Mouse (Mus musculus) hindbrain, embryonic 12.5 days (tissue): ENCODE measurements around the gene Fam178b. TPM values are rescaled to one million over a fixed set of nuclear protein-coding genes. Genes with fewer than 3 reads are reported as not detected.

ENCODE experiments used
- ATAC-seq: fragments of 200-750 bp; cut with Nextera tagmentation; 2 replicates; pipeline ENCODE4 v1.8.0; 2017; ENCODE audit warnings: moderate TSS enrichment; ENCODE audit not compliant: low FRiP score
- H3K27ac ChIP-seq: fragments of 300-500 bp; sonication (generic); 2 replicates; pipeline ENCODE4 v1.5.1; 2016; ENCODE audit warnings: mild to moderate bottlenecking
- H3K27me3 ChIP-seq: fragments of 300-500 bp; sonication (generic); 2 replicates; pipeline ENCODE4 v1.6.1; 2016; ENCODE audit warnings: mild to moderate bottlenecking
- H3K36me3 ChIP-seq: fragments of 300-500 bp; sonication (generic); 2 replicates; pipeline ENCODE4 v1.6.1; 2016; ENCODE audit warnings: mild to moderate bottlenecking
- H3K4me1 ChIP-seq: fragments of 300-500 bp; sonication (generic); 2 replicates; pipeline ENCODE4 v1.6.1; 2016
- H3K4me2 ChIP-seq: fragments of 300-500 bp; sonication (generic); replicated peaks from 2 replicates; pipeline ENCODE4 v1.6.1; 2016; ENCODE audit warnings: mild to moderate bottlenecking
- H3K4me3 ChIP-seq: fragments of 300-500 bp; sonication (generic); 2 replicates; pipeline ENCODE4 v1.5.1; 2016; ENCODE audit warnings: mild to moderate bottlenecking
- H3K9ac ChIP-seq: fragments of 300-500 bp; sonication (generic); 2 replicates; pipeline ENCODE4 v1.6.1; 2016; ENCODE audit warnings: mild to moderate bottlenecking, moderate library complexity
- H3K9me3 ChIP-seq: fragments of 300-500 bp; sonication (generic); replicated peaks from 2 replicates; pipeline ENCODE4 v1.6.1; 2016; ENCODE audit warnings: mild to moderate bottlenecking
- WGBS: fragments of 180-500 bp; shearing (Covaris S2); methylation state at CpG from one replicate; pipeline ENCODE4 v1.1.7; 2016; 5-methylcytosine and 5-hydroxymethylcytosine counted together
- polyA plus RNA-seq: library from polyadenylated mRNA; unstranded; fragments of >200 nt; fragmentation: Nextera tagmentation; extraction: Ambion mirVana; gene quantifications from 2 replicates; pipeline ENCODE4 v1.2.1, GENCODE M21; 2016

Gene Fam178b
- polyA plus RNA-seq, 1 experiment from 2014 or later, result 0.67 TPM

DNA sequence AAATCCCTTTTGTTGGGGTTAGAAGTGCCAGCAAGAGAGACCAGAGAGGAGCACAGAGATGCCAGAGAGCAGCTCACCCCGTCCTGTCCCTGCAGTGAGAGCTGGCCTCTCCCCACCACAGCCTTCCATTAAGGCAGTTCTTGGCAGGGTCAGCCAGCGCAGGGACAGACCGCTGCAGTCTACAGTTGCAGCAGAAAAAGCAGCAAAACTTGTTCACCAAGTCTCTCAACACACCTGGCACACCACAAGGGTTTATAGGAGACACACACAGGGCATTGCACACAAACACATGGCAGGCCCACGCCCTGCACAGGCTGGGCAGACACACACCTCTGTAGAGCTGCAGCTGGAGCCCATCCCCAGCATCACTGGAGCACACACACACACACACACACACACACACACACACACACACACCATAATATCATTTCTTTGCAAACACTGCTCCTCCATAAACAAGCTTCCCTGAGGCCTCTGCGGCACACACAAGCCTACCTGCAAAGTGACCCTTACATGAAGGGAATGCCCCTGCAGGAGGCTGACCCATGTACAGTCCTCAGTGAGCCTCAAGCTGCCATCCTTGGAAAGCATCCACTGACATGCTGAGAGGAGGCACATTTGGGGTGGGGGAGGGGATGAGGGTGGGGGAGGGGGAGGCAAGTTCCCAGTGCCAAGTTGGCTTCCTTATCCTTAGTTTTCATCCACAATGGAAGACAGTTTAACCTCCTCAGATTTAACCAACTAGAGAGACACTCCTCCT is 108.6 kb downstream of the Fam178b start:
- Histone ChIP-seq H3K9ac (no peak overlapping the region), H3K36me3 (no peaks in the 10 kb centered on the region), H3K4me2 (no peak overlapping the region), H3K27ac (no peak overlapping the region), H3K4me3 (no peak overlapping the region), H3K4me1 (peaks cover 15% of the 10 kb centered on the region), H3K27me3 (peaks cover 13% of the 10 kb centered on the region), H3K9me3 (no peaks in the 10 kb centered on the region)
- no peak for ATAC-seq
- 77% methylated on average over 5 of the region's 5 CpGs for WGBS

DNA sequence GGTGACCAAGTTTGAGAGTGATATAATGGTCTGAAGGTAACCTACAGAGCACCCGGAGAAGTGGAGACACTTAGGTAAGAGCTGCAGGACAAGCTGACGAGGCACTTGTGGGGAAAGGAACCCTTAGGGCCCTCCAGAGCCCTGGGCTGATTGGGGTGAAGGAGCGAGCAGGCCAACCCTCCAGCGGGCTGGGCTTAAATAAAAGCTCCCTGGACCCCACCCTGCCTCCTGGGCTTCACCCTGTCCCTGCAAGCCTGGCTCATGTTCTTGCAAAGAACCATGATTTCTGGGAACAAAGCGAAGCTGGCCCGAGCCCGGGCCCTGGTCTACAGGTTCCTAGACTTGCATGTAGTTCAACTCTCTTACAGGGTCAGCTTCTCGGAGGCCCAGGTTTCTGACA is 109.5 kb downstream of the Fam178b start:
- Histone ChIP-seq H3K4me2 (no peak overlapping the region), H3K27ac (no peak overlapping the region), H3K4me3 (no peak overlapping the region), H3K9me3 (no peaks in the 10 kb centered on the region), H3K36me3 (no peaks in the 10 kb centered on the region), H3K4me1 (peaks cover 15% of the 10 kb centered on the region), H3K9ac (no peak overlapping the region), H3K27me3 (peaks cover 13% of the 10 kb centered on the region)
- WGBS, result 77% methylated on average over 8 of the region's 8 CpGs
- ATAC-seq, result no peak

DNA sequence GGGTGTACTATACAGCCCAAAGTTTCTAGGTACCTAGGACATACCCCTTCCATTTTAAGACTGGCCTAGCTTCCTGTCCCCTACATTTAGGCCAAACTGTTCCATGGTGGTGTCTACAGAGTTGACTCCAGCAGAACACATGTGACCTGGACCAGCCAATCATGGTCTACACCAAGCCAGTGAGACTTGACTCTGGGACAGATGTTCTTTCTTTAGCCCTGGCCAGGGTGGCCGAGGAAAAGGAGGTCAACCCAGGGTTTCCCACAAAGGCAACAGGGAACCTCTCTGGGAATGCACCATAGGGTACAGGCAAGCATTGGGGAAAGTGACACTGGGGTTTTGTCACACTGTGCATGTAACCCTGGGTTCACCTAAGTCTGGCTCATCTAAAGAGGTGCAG is 110.3 kb downstream of the Fam178b start:
- peaks cover 15% of the 10 kb centered on the region for H3K4me1 ChIP-seq
- no peak for ATAC-seq
- no peak overlapping the region for H3K9ac ChIP-seq
- H3K27me3 ChIP-seq, result peaks cover 11% of the 10 kb centered on the region
- no peaks in the 10 kb centered on the region for H3K9me3 ChIP-seq
- WGBS, result 70% methylated on average over 1 of the region's 1 CpGs
- H3K36me3 ChIP-seq, result no peaks in the 10 kb centered on the region
- no peak overlapping the region for H3K4me3 ChIP-seq
- no peak overlapping the region for H3K4me2 ChIP-seq
- no peak overlapping the region for H3K27ac ChIP-seq

DNA sequence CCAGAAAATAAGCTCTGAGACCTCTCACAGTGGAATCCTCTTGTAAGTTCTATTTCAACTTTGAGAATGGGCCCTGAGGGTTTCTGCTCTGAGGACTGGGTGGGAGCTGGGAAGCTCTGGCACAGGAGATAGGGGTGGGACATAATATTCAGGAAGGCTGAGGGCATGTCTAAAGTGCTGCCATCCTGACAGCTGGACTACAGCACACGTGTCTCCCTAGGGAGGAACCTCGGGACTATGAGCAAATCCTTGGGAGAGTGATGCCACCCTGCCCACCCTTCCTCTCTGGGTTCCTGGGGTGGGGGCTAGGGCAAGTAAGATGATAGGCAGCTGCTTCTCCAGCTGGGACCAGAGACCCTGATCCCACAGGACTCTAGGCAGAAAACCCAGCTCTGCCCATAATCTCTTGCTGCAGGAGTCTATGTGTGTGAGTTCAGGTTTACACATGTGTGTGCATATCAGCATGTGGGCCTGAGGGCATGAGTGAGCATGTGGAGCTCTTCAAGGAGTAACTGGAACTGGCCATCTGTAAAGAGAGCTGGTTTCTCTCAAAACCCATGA is 110.8 kb downstream of the Fam178b start:
- Histone ChIP-seq H3K4me1 (peaks cover 15% of the 10 kb centered on the region), H3K4me2 (no peak overlapping the region), H3K27me3 (peaks cover 7% of the 10 kb centered on the region), H3K4me3 (no peak overlapping the region), H3K27ac (no peak overlapping the region), H3K9me3 (no peaks in the 10 kb centered on the region), H3K36me3 (no peaks in the 10 kb centered on the region), H3K9ac (no peak overlapping the region)
- no peak for ATAC-seq
- 67% methylated on average over 2 of the region's 2 CpGs for WGBS

DNA sequence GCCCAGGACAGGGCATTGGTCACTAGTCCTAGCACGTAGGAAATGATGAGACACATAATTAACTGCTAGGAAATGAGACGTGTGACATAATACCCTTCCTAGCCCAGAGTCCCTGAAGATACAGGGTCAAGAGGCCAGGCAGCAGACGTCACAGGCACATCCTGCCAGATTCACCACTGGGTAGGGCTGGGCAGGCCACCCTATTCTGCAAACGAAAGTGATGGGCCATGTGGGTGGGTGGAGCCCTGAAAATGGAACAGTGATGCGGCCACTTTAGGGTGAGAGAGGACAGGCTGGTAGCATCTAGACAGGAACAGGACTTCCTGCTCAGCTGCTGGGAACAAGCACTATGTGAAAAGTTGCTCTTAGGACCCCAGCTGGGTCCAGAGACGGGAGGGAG is 111.4 kb downstream of the Fam178b start:
- 48% methylated on average over 6 of the region's 6 CpGs for WGBS
- H3K36me3 ChIP-seq, result no peaks in the 10 kb centered on the region
- peaks cover 3% of the 10 kb centered on the region; the same call in 1 of the 2 replicates for H3K27me3 ChIP-seq
- no peak overlapping the region for H3K27ac ChIP-seq
- peaks cover 14% of the 10 kb centered on the region for H3K4me1 ChIP-seq
- no peak overlapping the region for H3K4me3 ChIP-seq
- H3K4me2 ChIP-seq, result no peak overlapping the region
- no peak overlapping the region for H3K9ac ChIP-seq
- ATAC-seq, result no peak
- H3K9me3 ChIP-seq, result no peaks in the 10 kb centered on the region

DNA sequence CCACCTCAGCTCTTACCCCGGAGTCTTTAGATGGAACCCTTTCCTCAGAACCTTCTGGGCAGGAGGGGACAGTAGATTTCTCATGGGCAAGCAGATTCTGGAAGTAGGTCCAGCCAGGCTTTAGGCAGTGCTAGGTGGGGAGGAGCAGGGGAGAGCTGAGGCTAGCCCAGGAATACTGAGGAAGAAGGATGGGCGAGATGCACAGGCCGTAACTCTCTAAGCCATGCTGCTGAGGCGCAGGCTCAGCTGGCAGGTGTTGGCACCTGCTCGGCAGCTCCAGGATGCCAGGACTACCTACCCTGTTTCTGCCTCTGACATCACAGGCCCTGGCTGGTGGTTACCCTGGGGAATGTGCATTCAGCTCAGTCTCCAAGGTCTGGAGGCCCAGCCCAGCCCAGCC is 112.7 kb downstream of the Fam178b start:
- 0 out of 2 replicates have a peak overlapping the region, but pooled peaks have one; percentile 18 for H3K9ac ChIP-seq
- no peak overlapping the region for H3K4me3 ChIP-seq
- ATAC-seq, result no peak
- H3K9me3 ChIP-seq, result no peaks in the 10 kb centered on the region
- no peaks in the 10 kb centered on the region for H3K36me3 ChIP-seq
- WGBS, result 86% methylated on average over 5 of the region's 5 CpGs
- peaks cover 3% of the 10 kb centered on the region; the same call in 1 of the 2 replicates for H3K27me3 ChIP-seq
- no peak overlapping the region for H3K4me2 ChIP-seq
- H3K4me1 ChIP-seq, result peaks cover 15% of the 10 kb centered on the region
- no peak overlapping the region for H3K27ac ChIP-seq

DNA sequence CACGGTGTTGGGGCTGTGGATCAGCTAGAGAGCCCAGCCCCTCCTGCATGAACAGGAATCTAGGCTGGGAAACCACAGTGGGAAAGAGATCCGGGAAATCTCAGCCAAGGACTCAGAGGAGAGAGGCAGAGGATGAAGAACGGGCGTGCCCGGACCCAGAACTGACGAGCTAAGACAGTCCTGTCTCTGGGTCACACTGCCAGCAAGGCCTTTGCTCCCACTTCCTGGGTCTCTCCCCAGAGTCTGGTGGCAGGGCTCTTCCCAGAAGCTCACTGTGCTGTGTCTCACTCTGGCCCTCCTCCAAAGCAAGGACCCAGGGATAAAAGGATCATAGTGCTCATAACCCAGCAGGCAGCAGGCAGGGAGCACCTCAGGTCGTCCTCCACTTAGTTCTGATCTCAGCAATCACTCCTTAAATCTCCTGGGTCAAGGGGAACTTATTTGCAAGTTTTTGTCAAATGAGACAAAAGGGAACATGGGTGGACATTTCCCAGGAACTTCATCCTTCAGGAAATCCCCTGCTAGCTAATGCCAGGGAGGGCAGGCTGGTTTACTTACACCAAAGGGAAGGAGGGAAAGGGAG is 113.2 kb downstream of the Fam178b start:
- H3K4me2 ChIP-seq, result no peak overlapping the region
- H3K9me3 ChIP-seq, result no peaks in the 10 kb centered on the region
- no peak overlapping the region for H3K4me3 ChIP-seq
- peak overlapping the region; percentile 12; the same call in 1 of the 2 replicates for H3K27ac ChIP-seq
- peaks cover 3% of the 10 kb centered on the region; the same call in 1 of the 2 replicates for H3K27me3 ChIP-seq
- H3K36me3 ChIP-seq, result no peaks in the 10 kb centered on the region
- peaks cover 15% of the 10 kb centered on the region for H3K4me1 ChIP-seq
- ATAC-seq, result no peak
- H3K9ac ChIP-seq, result no peak overlapping the region
- WGBS, result 61% methylated on average over 7 of the region's 7 CpGs

DNA sequence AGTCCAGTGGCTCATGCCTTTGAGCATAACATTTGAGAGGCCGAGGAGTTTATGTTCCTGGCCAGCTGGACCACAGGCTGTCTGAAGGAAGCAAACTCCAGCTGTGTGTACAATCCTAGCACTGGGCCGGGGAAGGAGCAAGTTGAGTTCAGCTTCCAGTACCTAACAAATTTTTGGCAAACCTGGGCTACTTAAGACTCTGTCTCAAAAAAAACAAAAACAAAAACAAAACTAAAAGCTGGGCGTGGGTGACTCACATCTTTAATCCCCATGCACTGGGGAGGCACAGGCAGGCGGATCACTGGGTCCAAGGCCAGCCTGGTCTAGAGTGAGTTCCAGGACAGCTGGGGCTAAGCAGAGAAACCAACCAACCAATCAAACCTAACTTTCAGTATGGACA is 114.2 kb downstream of the Fam178b start:
- no peak for ATAC-seq
- 77% methylated on average over 4 of the region's 4 CpGs for WGBS
- H3K36me3 ChIP-seq, result no peaks in the 10 kb centered on the region
- H3K4me1 ChIP-seq, result peaks cover 12% of the 10 kb centered on the region; the same call in 1 of the 2 replicates
- H3K9ac ChIP-seq, result no peak overlapping the region
- H3K4me2 ChIP-seq, result no peak overlapping the region
- no peak overlapping the region for H3K27ac ChIP-seq
- peaks cover 3% of the 10 kb centered on the region; the same call in 1 of the 2 replicates for H3K27me3 ChIP-seq
- H3K9me3 ChIP-seq, result no peaks in the 10 kb centered on the region
- no peak overlapping the region for H3K4me3 ChIP-seq

DNA sequence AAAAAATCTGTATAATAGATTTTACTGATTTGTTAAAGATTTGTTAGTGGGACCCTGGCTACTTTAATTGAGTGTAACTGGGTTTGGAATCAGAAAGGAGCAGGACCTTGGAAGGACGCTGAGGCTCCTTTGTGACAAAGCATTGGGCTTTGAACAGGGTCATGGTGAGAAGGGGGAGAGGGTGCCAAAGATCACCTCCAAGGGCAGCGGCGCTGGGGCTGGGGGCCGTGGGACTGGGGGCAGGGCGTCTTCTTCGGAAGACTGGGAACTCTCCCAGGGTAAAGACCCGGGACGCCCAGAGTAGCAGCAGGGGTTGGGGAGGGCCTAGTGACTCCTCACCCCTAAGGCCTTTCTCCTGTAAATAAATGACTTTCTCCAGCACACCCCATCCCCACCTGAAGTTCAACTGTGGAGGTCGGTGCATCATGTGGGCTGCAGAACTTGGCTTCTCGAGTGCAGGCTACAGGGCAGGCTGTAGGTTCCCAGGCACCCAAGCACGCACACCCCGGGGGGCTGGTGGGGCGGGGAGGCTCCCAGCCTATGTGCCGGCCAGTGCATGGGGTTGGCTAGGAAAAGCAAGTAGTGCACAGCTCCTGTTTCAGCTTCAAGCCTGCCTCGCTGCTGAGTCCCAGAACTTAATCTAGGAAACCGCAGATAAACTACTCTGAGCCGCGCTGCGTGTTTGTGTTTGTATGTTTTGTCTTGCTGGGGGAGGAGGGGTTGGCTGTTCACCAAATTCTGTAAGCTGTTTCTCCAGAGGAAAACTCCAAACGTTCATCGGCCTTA is 115.0 kb downstream of the Fam178b start:
- Histone ChIP-seq H3K9ac (no peak overlapping the region), H3K4me1 (peaks cover 13% of the 10 kb centered on the region; the same call in 1 of the 2 replicates), H3K27me3 (peaks cover 3% of the 10 kb centered on the region; the same call in 1 of the 2 replicates), H3K4me2 (no peak overlapping the region), H3K36me3 (no peaks in the 10 kb centered on the region), H3K27ac (no peak overlapping the region), H3K9me3 (no peaks in the 10 kb centered on the region), H3K4me3 (no peak overlapping the region)
- 43% methylated on average over 21 of the region's 21 CpGs for WGBS
- no peak for ATAC-seq

DNA sequence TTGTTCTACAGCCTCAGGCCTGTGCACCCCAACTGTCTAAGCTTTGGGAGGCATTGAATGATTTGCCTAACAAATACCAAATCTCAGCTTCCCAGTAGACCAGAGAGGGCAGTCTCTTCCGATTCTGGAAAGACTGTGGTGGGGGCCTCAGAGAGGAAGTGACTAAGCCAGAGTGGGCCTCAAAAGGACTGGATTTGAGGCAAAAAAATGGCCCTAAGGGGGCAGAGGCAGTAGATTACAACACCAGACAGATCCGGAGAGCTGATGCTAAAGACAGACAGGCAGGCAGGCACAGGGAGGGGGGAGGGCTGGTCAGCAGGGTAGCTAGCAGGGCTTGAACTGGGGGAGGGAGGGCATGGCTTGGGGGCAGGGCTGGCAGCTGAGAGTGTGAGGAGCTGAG is 116.6 kb downstream of the Fam178b start:
- Histone ChIP-seq H3K9ac (0 out of 2 replicates have a peak overlapping the region, but pooled peaks have one; percentile 2), H3K9me3 (no peaks in the 10 kb centered on the region), H3K27ac (no peak overlapping the region), H3K4me2 (no peak overlapping the region), H3K27me3 (peaks cover 3% of the 10 kb centered on the region; the same call in 1 of the 2 replicates), H3K36me3 (no peaks in the 10 kb centered on the region), H3K4me3 (no peak overlapping the region), H3K4me1 (peaks cover 13% of the 10 kb centered on the region; the same call in 1 of the 2 replicates)
- whole genome bisulfite sequencing, result 16% methylated on average over 2 of the region's 2 CpGs
- ATAC-seq, result no peak

DNA sequence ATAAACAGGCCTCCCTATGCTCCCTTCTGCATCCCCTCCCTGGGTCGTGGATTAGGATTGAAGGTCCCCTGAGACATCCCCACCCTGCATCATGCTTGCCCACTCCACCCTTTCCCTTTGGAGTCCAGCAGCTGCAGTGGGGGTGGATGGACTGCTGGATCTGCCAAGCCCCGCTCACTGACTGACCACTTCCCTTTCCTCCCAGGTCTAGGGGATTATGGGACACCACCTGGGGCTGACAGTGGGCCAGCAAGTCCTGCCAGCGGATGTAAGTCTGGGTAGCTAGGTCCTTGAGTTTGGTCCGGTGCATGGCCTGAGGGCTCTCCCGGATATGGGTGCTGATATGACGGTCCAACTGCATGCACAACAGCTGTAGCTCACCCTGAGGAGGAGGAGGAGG is 118.9 kb downstream of the Fam178b start:
- no peak overlapping the region for H3K9ac ChIP-seq
- H3K4me2 ChIP-seq, result no peak overlapping the region
- no peaks in the 10 kb centered on the region for H3K9me3 ChIP-seq
- peaks cover 5% of the 10 kb centered on the region; the same call in 1 of the 2 replicates for H3K27me3 ChIP-seq
- H3K4me3 ChIP-seq, result no peak overlapping the region
- no peak for ATAC-seq
- H3K36me3 ChIP-seq, result no peaks in the 10 kb centered on the region
- 82% methylated on average over 6 of the region's 6 CpGs for WGBS
- no peak overlapping the region for H3K27ac ChIP-seq
- peaks cover 19% of the 10 kb centered on the region for H3K4me1 ChIP-seq

DNA sequence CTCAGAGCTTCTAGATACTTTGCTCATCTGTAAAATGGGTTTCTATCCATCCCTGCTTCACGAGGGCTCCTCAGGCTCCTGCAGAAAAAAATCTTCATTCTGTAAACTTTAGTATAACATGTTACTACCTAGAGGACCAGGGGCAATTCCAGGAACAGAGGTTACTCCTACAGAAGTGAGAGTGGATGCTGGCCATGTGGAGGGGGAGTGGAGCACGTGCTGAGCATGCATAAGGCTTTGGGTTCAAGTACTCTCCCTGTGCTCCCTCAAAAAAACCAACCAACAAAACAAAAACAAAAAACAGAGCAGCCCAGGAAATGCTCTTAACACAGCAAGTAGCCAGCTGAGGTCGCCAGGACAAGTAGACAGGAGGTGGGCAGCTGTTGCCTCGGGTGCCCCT is 119.4 kb downstream of the Fam178b start:
- Histone ChIP-seq H3K4me1 (peaks cover 23% of the 10 kb centered on the region), H3K4me3 (no peak overlapping the region), H3K9me3 (no peaks in the 10 kb centered on the region), H3K27me3 (peaks cover 5% of the 10 kb centered on the region; the same call in 1 of the 2 replicates), H3K4me2 (no peak overlapping the region), H3K36me3 (no peaks in the 10 kb centered on the region), H3K27ac (no peak overlapping the region), H3K9ac (no peak overlapping the region)
- ATAC-seq, result no peak
- WGBS, result 69% methylated on average over 4 of the region's 4 CpGs
